ENCODE assay signal across 37 mouse cellular contexts in the genomic region with DNA sequence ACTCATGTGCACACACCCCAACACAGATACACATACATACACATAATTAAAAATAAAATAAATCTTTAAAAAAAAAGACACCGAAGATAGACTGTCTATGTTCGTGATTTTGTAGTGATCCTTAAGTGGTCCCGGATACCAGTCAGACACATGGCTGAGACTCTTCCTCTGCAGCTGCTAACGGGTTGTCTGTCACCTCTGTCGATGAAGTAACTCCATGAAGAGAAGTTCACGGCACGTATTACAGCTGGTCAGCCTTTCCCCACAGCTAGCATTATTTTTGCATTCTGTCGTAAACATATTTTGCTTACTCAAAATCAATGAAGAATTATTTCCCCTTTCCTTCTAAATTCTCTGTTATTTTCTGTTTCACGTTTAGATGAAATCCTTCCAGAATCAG. TPM values are rescaled to one million over a fixed set of nuclear protein-coding genes. Genes with fewer than 3 reads are reported as not detected.
"Had no signal": no experiment of that assay in that cellular context is flagged by ENCODE, and none has a peak within 500 bp of the region (broad histone marks: within the 10 kb centered on the region; RNA-seq: fewer than 3 reads in every experiment).

No protein-coding gene starts in this region.

- H3K36me3 ChIP-seq: limb, embryonic 10.5 days; limb, embryonic 12.5 days; limb, embryonic 13.5 days; limb, embryonic 15.5 days; liver, embryonic 12.5 days; liver, embryonic 15.5 days; lung, embryonic 15.5 days; midbrain, embryonic 10.5 days; midbrain, embryonic 12.5 days; midbrain, embryonic 13.5 days; midbrain, embryonic 15.5 days; neural tube, embryonic 12.5 days had no signal

- H3K9me3 ChIP-seq: limb, embryonic 10.5 days; limb, embryonic 15.5 days; liver, embryonic 12.5 days; liver, embryonic 13.5 days; liver, embryonic 15.5 days; lung, embryonic 15.5 days; midbrain, embryonic 15.5 days had no signal

- H3K4me3 ChIP-seq: left cerebral cortex, adult 2 months; limb, embryonic 10.5 days; limb, embryonic 12.5 days; limb, embryonic 13.5 days; limb, embryonic 15.5 days; liver, embryonic 12.5 days; liver, embryonic 13.5 days; liver, embryonic 15.5 days; lung, embryonic 15.5 days; megakaryocyte, embryonic 14.5 days; midbrain, embryonic 10.5 days; midbrain, embryonic 12.5 days; midbrain, embryonic 13.5 days; midbrain, embryonic 15.5 days; myocyte; neural tube, embryonic 12.5 days had no signal

- ATAC-seq: liver, embryonic 12.5 days; liver, postnatal 0 days; midbrain, embryonic 13.5 days; midbrain, embryonic 15.5 days; midbrain, embryonic 16.5 days had no signal

- H3K27ac ChIP-seq: left cerebral cortex, adult 2 months; limb, embryonic 10.5 days; limb, embryonic 12.5 days; limb, embryonic 13.5 days; limb, embryonic 15.5 days; liver, embryonic 12.5 days; liver, embryonic 13.5 days; liver, embryonic 14.5 days; liver, embryonic 15.5 days; lung, embryonic 15.5 days; macrophage; midbrain, embryonic 10.5 days; midbrain, embryonic 12.5 days; midbrain, embryonic 13.5 days; midbrain, embryonic 15.5 days; neural tube, embryonic 12.5 days had no signal

- H3K4me1 ChIP-seq: limb, embryonic 10.5 days; limb, embryonic 12.5 days; limb, embryonic 13.5 days; limb, embryonic 15.5 days; liver, embryonic 12.5 days; lung, embryonic 15.5 days; midbrain, embryonic 10.5 days; midbrain, embryonic 12.5 days; midbrain, embryonic 13.5 days; midbrain, embryonic 15.5 days; neural tube, embryonic 12.5 days had no signal

- H3K9ac ChIP-seq: limb, embryonic 12.5 days; limb, embryonic 13.5 days; limb, embryonic 15.5 days; liver, embryonic 12.5 days; liver, embryonic 13.5 days; liver, embryonic 14.5 days; liver, embryonic 15.5 days; liver, postnatal 0 days; lung, embryonic 14.5 days; lung, embryonic 15.5 days; midbrain, embryonic 12.5 days; midbrain, embryonic 13.5 days; midbrain, embryonic 15.5 days; neural tube, embryonic 12.5 days had no signal

- H3K27me3 ChIP-seq: limb, embryonic 12.5 days; limb, embryonic 13.5 days; limb, embryonic 15.5 days; liver, embryonic 12.5 days; liver, embryonic 13.5 days; liver, embryonic 15.5 days; lung, embryonic 15.5 days; megakaryocyte, embryonic 14.5 days; midbrain, embryonic 12.5 days; midbrain, embryonic 13.5 days; midbrain, embryonic 15.5 days; neural tube, embryonic 12.5 days had no signal

- H3K4me2 ChIP-seq: limb, embryonic 12.5 days; limb, embryonic 13.5 days; limb, embryonic 15.5 days; liver, embryonic 11.5 days; liver, embryonic 12.5 days; liver, embryonic 13.5 days; liver, embryonic 15.5 days; lung, embryonic 14.5 days; lung, embryonic 15.5 days; midbrain, embryonic 11.5 days; midbrain, embryonic 12.5 days; midbrain, embryonic 13.5 days; midbrain, embryonic 15.5 days; neural tube, embryonic 12.5 days had no signal

- DNase-seq: left cerebral cortex, postnatal 4 days; liver; liver, embryonic 13.5 days; liver, postnatal 0 days; lung, adult 18-20 months; lung, adult 2 months; lung, embryonic 14.5 days; lung, postnatal 14 days; lung, postnatal 36 days; lung, postnatal 4 days; midbrain, embryonic 14.5 days had no signal

RNA-seq across cellular contexts. Expression of gene Pdcd1lg2, which starts 17.4 kb away (rescaled TPM):
- polyA plus RNA-seq: limb, embryonic 10.5 days; limb, embryonic 11.5 days; limb, embryonic 12.5 days; limb, embryonic 13.5 days; limb, embryonic 14.5 days; limb, embryonic 15.5 days; liver, embryonic 11.5 days; liver, embryonic 15.5 days; liver, postnatal 0 days; lung, embryonic 14.5 days; lung, embryonic 16.5 days; midbrain, embryonic 10.5 days; midbrain, embryonic 11.5 days; midbrain, embryonic 12.5 days; midbrain, embryonic 14.5 days; midbrain, embryonic 15.5 days; midbrain, embryonic 16.5 days; myocyte; neural tube, embryonic 11.5 days; neural tube, embryonic 12.5 days had no signal

RNA-seq across cellular contexts. Expression of gene Cd274, which starts 26.1 kb away (rescaled TPM):
- polyA plus RNA-seq: limb, embryonic 11.5 days had no signal

RNA-seq across cellular contexts. Expression of gene Rln1, which starts 58.9 kb away (rescaled TPM):
- polyA plus RNA-seq: limb, embryonic 11.5 days; limb, embryonic 13.5 days; liver, adult 2 months; liver, embryonic 11.5 days; liver, embryonic 12.5 days; liver, embryonic 13.5 days; liver, embryonic 14.5 days; liver, embryonic 15.5 days; liver, embryonic 16.5 days; liver, postnatal 0 days; lung, adult 2 months; lung, embryonic 14.5 days; lung, embryonic 15.5 days; macrophage; myocyte had no signal
